Mouse (Mus musculus): Measurements from ENCODE around the gene Cand1. TPM values are rescaled to one million over a fixed set of nuclear protein-coding genes. Genes with fewer than 3 reads are reported as not detected.

Gene Cand1
- polyA plus RNA-seq, 1 experiment from 2014 or later: 79.5 TPM

DNA sequence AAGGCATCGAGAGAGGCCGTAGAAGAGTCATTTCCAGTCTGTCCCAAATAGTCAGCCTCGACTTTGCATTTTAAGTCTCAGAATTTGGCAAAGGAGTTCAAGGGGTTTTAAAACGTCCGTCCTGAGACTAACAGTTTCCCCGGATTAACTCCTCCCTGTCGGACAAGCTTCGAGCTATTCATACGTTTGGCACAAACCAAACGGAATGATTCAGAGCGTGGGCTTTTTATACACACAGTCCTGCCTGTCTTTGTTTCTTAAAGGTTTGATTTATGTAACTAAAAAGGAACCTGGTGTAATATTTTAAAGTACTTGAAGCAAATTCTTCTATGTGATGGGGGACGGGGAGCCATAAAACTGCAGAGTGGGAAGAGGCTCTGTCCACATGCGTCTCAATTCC is 70.6 kb downstream of the Cand1 start:
- H3K4me3 ChIP-seq (ENCODE audit: low read depth, low read length): no peak overlapping the region
- H3K36me3 ChIP-seq (ENCODE audit: control insufficient read depth, insufficient read depth, low read length): no peaks in the 10 kb centered on the region
- H3K4me1 ChIP-seq (ENCODE audit: control insufficient read depth, insufficient read depth, low read length): no peaks in the 10 kb centered on the region
- ATAC-seq (ENCODE audit: insufficient number of reproducible peaks, insufficient read depth, low FRiP score, low read depth): no peak
- no peaks in the 10 kb centered on the region for H3K9me3 ChIP-seq (ENCODE audit: control insufficient read depth, low read depth, low read length)
- no peak overlapping the region for H3K4me2 ChIP-seq (replicated peaks; ENCODE audit: low read depth, low read length)
- 48% methylated on average over 13 of the region's 13 CpGs for WGBS
- H3K27me3 ChIP-seq (ENCODE audit: control insufficient read depth, insufficient read depth, low read length): no peaks in the 10 kb centered on the region
- no peak overlapping the region for H3K27ac ChIP-seq (ENCODE audit: low read length)
- no peak overlapping the region for H3K9ac ChIP-seq (replicated peaks; ENCODE audit: low read depth, low read length)

DNA sequence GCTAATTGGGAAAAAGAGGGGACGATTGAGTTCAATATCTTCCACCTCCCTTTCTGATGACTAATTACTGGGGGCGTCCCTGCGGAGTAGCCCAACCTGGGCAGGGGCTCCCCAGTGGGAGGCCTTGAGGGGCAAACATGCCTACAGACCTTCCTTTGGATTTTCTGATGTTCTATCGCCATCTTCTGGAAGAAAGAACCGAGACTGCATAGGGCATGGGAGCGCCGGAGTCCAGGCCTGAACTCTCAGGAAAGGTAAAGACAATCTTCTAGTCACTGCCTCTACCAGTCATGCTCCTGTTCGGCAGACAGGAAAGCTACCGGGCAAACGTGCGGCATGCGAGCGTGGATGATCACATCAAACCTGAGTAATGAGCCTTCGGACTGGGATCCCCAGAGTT is 71.1 kb downstream of the Cand1 start:
- Histone ChIP-seq H3K4me3 (ENCODE audit: low read depth, low read length) (no peak overlapping the region), H3K9ac (replicated peaks; ENCODE audit: low read depth, low read length) (no peak overlapping the region), H3K27ac (ENCODE audit: low read length) (no peak overlapping the region), H3K9me3 (ENCODE audit: control insufficient read depth, low read depth, low read length) (no peaks in the 10 kb centered on the region), H3K4me1 (ENCODE audit: control insufficient read depth, insufficient read depth, low read length) (no peaks in the 10 kb centered on the region), H3K4me2 (replicated peaks; ENCODE audit: low read depth, low read length) (no peak overlapping the region), H3K36me3 (ENCODE audit: control insufficient read depth, insufficient read depth, low read length) (no peaks in the 10 kb centered on the region), H3K27me3 (ENCODE audit: control insufficient read depth, insufficient read depth, low read length) (no peaks in the 10 kb centered on the region)
- ATAC-seq (ENCODE audit: insufficient number of reproducible peaks, insufficient read depth, low FRiP score, low read depth): 0 out of 2 replicates have a peak, but pooled peaks have one; percentile 37
- 37% methylated on average over 14 of the region's 14 CpGs for WGBS

DNA sequence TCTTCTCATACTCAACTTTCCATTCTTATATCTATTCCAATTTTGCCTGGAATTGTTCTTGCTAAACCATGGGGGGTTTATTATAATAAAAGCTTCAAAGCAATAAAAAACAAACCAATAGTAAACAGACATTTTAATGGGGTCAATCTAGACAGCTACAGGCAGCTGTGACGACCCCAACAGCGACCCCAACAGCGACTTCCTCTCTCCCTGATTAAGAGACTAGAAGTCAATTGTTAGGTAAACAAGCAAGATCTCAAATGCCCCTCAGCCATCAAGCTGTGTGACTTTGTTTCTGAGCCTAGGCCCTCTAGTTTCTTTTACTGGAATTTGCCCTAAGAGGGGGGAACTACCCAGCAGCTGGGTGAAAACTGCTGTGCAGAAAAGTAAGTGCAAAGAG is 72.0 kb downstream of the Cand1 start:
- Histone ChIP-seq H3K9me3 (ENCODE audit: control insufficient read depth, low read depth, low read length) (no peaks in the 10 kb centered on the region), H3K36me3 (ENCODE audit: control insufficient read depth, insufficient read depth, low read length) (no peaks in the 10 kb centered on the region), H3K4me3 (ENCODE audit: low read depth, low read length) (no peak overlapping the region), H3K4me2 (replicated peaks; ENCODE audit: low read depth, low read length) (no peak overlapping the region), H3K27me3 (ENCODE audit: control insufficient read depth, insufficient read depth, low read length) (no peaks in the 10 kb centered on the region), H3K27ac (ENCODE audit: low read length) (no peak overlapping the region), H3K9ac (replicated peaks; ENCODE audit: low read depth, low read length) (no peak overlapping the region), H3K4me1 (ENCODE audit: control insufficient read depth, insufficient read depth, low read length) (no peaks in the 10 kb centered on the region)
- no peak for ATAC-seq (ENCODE audit: insufficient number of reproducible peaks, insufficient read depth, low FRiP score, low read depth)
- 14% methylated on average over 3 of the region's 3 CpGs for WGBS

DNA sequence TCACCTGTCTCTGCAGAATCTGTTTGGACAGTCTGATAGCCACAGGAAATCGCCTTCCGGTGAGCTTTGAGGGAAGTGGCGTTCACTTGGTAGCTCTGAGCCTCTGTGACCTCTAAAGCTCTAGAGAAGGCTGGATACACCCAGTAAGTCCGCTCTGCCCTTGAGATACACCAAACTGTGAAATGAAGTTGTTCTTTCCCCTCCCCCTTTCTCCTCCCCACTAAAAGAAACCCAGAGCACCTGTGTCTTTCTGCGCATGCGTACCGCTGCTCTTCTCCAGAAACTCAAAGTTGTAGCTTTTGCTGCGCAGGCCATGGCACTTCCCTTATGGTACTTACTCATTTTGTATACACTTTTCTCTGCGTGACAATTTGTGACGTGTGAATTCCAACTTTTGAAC is 74.8 kb downstream of the Cand1 start:
- Histone ChIP-seq H3K4me1 (ENCODE audit: control insufficient read depth, insufficient read depth, low read length) (no peaks in the 10 kb centered on the region), H3K27ac (ENCODE audit: low read length) (no peak overlapping the region), H3K27me3 (ENCODE audit: control insufficient read depth, insufficient read depth, low read length) (no peaks in the 10 kb centered on the region), H3K4me2 (replicated peaks; ENCODE audit: low read depth, low read length) (no peak overlapping the region), H3K9ac (replicated peaks; ENCODE audit: low read depth, low read length) (no peak overlapping the region), H3K9me3 (ENCODE audit: control insufficient read depth, low read depth, low read length) (no peaks in the 10 kb centered on the region; the same call in 1 of the 2 replicates), H3K4me3 (ENCODE audit: low read depth, low read length) (no peak overlapping the region), H3K36me3 (ENCODE audit: control insufficient read depth, insufficient read depth, low read length) (no peaks in the 10 kb centered on the region)
- ATAC-seq (ENCODE audit: insufficient number of reproducible peaks, insufficient read depth, low FRiP score, low read depth): no peak
- 85% methylated on average over 10 of the region's 10 CpGs for WGBS

DNA sequence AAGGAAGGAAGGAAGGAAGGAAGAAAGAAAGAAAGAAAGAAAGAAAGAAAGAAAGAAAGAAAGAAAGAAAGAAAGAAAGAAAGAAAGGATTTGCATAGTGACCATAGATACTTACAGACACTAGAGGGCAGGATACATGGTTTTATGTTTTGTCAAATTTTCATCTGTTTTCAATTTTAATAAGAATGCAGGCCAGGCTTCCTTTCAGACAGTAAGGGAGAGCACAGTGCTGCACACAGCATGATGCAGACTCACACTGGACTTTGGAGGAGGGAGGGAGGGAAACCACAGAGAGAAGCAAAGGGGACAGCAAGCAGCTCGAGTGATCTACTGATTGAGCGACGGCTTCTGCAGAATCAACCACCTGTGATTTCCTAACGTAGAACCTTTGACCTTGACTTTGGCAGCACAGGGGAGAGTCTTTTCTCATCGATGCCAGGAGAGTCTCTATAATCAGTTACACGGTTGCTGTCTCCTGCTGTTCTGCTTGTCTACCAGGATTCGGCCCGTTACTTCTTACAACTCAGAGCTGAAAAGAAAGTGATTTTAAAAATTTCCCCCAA is 78.0 kb downstream of the Cand1 start:
- Histone ChIP-seq H3K36me3 (ENCODE audit: control insufficient read depth, insufficient read depth, low read length) (no peaks in the 10 kb centered on the region), H3K9me3 (ENCODE audit: control insufficient read depth, low read depth, low read length) (no peaks in the 10 kb centered on the region; the same call in 1 of the 2 replicates), H3K27ac (ENCODE audit: low read length) (no peak overlapping the region), H3K4me3 (ENCODE audit: low read depth, low read length) (no peak overlapping the region), H3K4me1 (ENCODE audit: control insufficient read depth, insufficient read depth, low read length) (no peaks in the 10 kb centered on the region), H3K9ac (replicated peaks; ENCODE audit: low read depth, low read length) (no peak overlapping the region), H3K4me2 (replicated peaks; ENCODE audit: low read depth, low read length) (no peak overlapping the region), H3K27me3 (ENCODE audit: control insufficient read depth, insufficient read depth, low read length) (no peaks in the 10 kb centered on the region)
- no peak for ATAC-seq (ENCODE audit: insufficient number of reproducible peaks, insufficient read depth, low FRiP score, low read depth)
- WGBS: 62% methylated on average over 8 of the region's 8 CpGs

DNA sequence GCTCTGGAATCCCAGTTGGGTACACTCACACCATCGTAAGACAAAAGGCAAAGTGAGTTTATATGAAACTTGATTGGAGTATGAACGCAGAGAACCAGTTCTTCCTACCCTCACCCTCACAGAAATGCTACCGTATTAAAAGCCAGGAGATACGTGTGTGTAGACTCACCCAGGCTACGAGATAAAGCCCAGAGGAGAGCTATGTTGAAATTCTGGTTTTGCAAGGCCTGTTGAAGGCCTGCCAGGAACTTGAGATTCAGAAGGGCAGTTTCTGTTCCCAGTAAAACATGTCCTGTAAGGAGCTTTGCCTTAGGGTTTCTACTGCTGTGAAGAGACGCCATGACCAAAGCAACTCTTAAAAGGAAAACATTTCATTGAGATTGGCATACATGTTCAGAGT is 79.7 kb downstream of the Cand1 start:
- Histone ChIP-seq H3K4me2 (replicated peaks; ENCODE audit: low read depth, low read length) (no peak overlapping the region), H3K4me3 (ENCODE audit: low read depth, low read length) (no peak overlapping the region), H3K4me1 (ENCODE audit: control insufficient read depth, insufficient read depth, low read length) (no peaks in the 10 kb centered on the region), H3K27ac (ENCODE audit: low read length) (no peak overlapping the region), H3K9me3 (ENCODE audit: control insufficient read depth, low read depth, low read length) (no peaks in the 10 kb centered on the region; the same call in 1 of the 2 replicates), H3K27me3 (ENCODE audit: control insufficient read depth, insufficient read depth, low read length) (no peaks in the 10 kb centered on the region), H3K9ac (replicated peaks; ENCODE audit: low read depth, low read length) (no peak overlapping the region), H3K36me3 (ENCODE audit: control insufficient read depth, insufficient read depth, low read length) (no peaks in the 10 kb centered on the region)
- ATAC-seq (ENCODE audit: insufficient number of reproducible peaks, insufficient read depth, low FRiP score, low read depth): no peak
- 83% methylated on average over 6 of the region's 6 CpGs for WGBS

DNA sequence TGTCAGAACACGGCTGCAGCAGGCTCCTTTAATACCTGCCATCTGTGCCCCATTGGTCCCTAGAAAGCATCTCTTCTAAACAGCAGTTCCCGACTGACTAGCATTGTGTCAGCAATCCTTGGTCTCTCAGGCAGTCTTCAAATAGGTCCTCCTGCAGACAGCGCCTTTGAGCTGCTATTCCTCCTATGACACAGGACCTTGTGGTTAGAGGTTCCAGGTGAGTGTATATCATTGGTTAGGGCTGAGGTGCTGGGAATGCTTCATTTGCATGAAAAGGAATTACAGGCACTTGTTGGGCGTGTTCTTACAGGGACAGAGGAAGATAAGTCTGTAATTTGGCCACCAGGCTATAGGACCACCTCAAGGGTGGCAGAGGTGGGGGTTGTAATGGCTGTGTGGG is 90.6 kb downstream of the Cand1 start:
- H3K9me3 ChIP-seq (ENCODE audit: control insufficient read depth, low read depth, low read length): no peaks in the 10 kb centered on the region
- WGBS: 70% methylated on average over 4 of the region's 4 CpGs
- no peak overlapping the region for H3K4me3 ChIP-seq (ENCODE audit: low read depth, low read length)
- H3K9ac ChIP-seq (replicated peaks; ENCODE audit: low read depth, low read length): no peak overlapping the region
- H3K4me2 ChIP-seq (replicated peaks; ENCODE audit: low read depth, low read length): no peak overlapping the region
- H3K4me1 ChIP-seq (ENCODE audit: control insufficient read depth, insufficient read depth, low read length): no peaks in the 10 kb centered on the region
- no peaks in the 10 kb centered on the region for H3K36me3 ChIP-seq (ENCODE audit: control insufficient read depth, insufficient read depth, low read length)
- H3K27me3 ChIP-seq (ENCODE audit: control insufficient read depth, insufficient read depth, low read length): no peaks in the 10 kb centered on the region
- no peak for ATAC-seq (ENCODE audit: insufficient number of reproducible peaks, insufficient read depth, low FRiP score, low read depth)
- H3K27ac ChIP-seq (ENCODE audit: low read length): no peak overlapping the region

Other genes with a start within 250 kb of the Cand1 start
- 4.3 TPM in 2 replicates for gene Grip1, start 213.8 kb upstream of the Cand1 start, polyA plus RNA-seq (2014; fragmentation: Nextera tagmentation; extraction: Ambion mirVana)

All from stomach, embryonic 14.5 days (tissue).